Mouse (Mus musculus): ENCODE measurements at regions not wholly inside any gene's neighbourhood (a gene's known extent, or its start where the extent isn't known, plus 50 kb on each side); places are given as distances from the start of the nearest gene placed in this dataset.

GRCm38 (mm10) chr11:90136307-90136706, 51.2 kb upstream of the Gm45716 start:
- DNase-seq (ENCODE audit: low spot score): no peak

Data from retina, embryonic 14.5 days (tissue).